Mouse (Mus musculus) heart, postnatal 0 days (tissue): ENCODE data around the gene Rp9. TPM values are rescaled to one million over a fixed set of nuclear protein-coding genes. Genes with fewer than 3 reads are reported as not detected.
A peak's percentile ranks its signal among the peaks of the same experiment; 100 is the strongest.

ENCODE experiments used
- ATAC-seq: fragments of 200-750 bp; cut with Nextera tagmentation; 2 replicates; pipeline ENCODE4 v1.8.0; 2017; ENCODE audit warnings: low read depth, moderate number of reproducible peaks, moderate library complexity; ENCODE audit not compliant: insufficient read depth
- DNase-seq: peaks from one replicate; pipeline ENCODE4 v3.0.0-alpha.2; 2016; ENCODE audit warnings: low spot score
- H3K27ac ChIP-seq: fragments of 300-500 bp; sonication (generic); 2 replicates; pipeline ENCODE4 v1.5.1; 2014; ENCODE audit warnings: low read depth, mild to moderate bottlenecking
- H3K27me3 ChIP-seq: fragments of 300-500 bp; sonication (generic); 2 replicates; pipeline ENCODE4 v1.6.1; 2014; ENCODE audit warnings: low read length, mixed read lengths; ENCODE audit not compliant: control insufficient read depth, insufficient read depth
- H3K36me3 ChIP-seq: fragments of 300-500 bp; sonication (generic); replicated peaks from 2 replicates; pipeline ENCODE4 v1.6.1; 2014; ENCODE audit warnings: low read length, mixed read lengths; ENCODE audit not compliant: control insufficient read depth, insufficient read depth
- H3K4me1 ChIP-seq: fragments of 300-500 bp; sonication (generic); 2 replicates; pipeline ENCODE4 v1.6.1; 2014; ENCODE audit warnings: antibody characterized with exemption; ENCODE audit not compliant: control insufficient read depth, insufficient read depth
- H3K4me2 ChIP-seq: fragments of 300-500 bp; sonication (generic); 2 replicates; pipeline ENCODE4 v1.6.1; 2014; ENCODE audit warnings: low read depth, mild to moderate bottlenecking, low read length, moderate library complexity
- H3K4me3 ChIP-seq: fragments of 300-500 bp; sonication (generic); 2 replicates; pipeline ENCODE4 v1.5.1; 2014; ENCODE audit warnings: low read depth, low read length
- H3K9ac ChIP-seq: fragments of 300-500 bp; sonication (generic); replicated peaks from 2 replicates; pipeline ENCODE4 v1.6.1; 2014; ENCODE audit warnings: low read depth, low read length, mixed read lengths
- H3K9me3 ChIP-seq: fragments of 300-500 bp; sonication (generic); replicated peaks from 2 replicates; pipeline ENCODE4 v1.6.1; 2016; ENCODE audit warnings: low read length; ENCODE audit not compliant: control insufficient read depth
- CTCF ChIP-seq: IDR thresholded peaks from 2 replicates; pipeline ENCODE4 v1.5.1; 2016; ENCODE audit warnings: antibody characterized with exemption, control low read depth, low read depth
- EP300 ChIP-seq: IDR thresholded peaks from 2 replicates; pipeline ENCODE4 v1.6.1; 2016; ENCODE audit warnings: antibody characterized with exemption, low read depth
- WGBS: fragments of 180-500 bp; shearing (Covaris S2); extraction: QIAGEN DNeasy Blood & Tissue Kit; methylation state at CpG from one replicate; pipeline ENCODE4 v1.1.7; 2014; 5-methylcytosine and 5-hydroxymethylcytosine counted together
- polyA plus RNA-seq: library from polyadenylated mRNA; unstranded; fragments of >200 nt; fragmentation: Nextera tagmentation; extraction: Ambion mirVana; gene quantifications from 2 replicates; pipeline ENCODE4 v1.2.1, GENCODE M21; 2015
- total RNA-seq: library from RNA; depleted of rRNA; stranded (reverse); fragments of >200 nt; gene quantifications from 2 replicates; pipeline ENCODE4 v1.2.3, GENCODE M21; 2014; ENCODE audit warnings: low replicate concordance

Rp9 gene
- total and polyA plus RNA-seq, 2 experiments from 2014 or later: 41.5 to 50.9 TPM

GRCm38 (mm10) chr9:22433221-22433620, 36.3 kb downstream of the Rp9 start:
- WGBS: 81% methylated on average over 2 of the region's 2 CpGs
- no peak for ATAC-seq
- Histone ChIP-seq H3K27me3 (no peaks in the 10 kb centered on the region), H3K9me3 (no peaks in the 10 kb centered on the region), H3K4me2 (no peak overlapping the region), H3K9ac (no peak overlapping the region), H3K4me3 (no peak overlapping the region), H3K4me1 (peaks cover 7% of the 10 kb centered on the region; the same call in 1 of the 2 replicates), H3K36me3 (no peaks in the 10 kb centered on the region), H3K27ac (no peak overlapping the region)
- TF ChIP-seq CTCF (no peak), EP300 (no peak)
- no peak for DNase-seq

GRCm38 (mm10) chr9:22430315-22430840, 39.2 kb downstream of the Rp9 start:
- Histone ChIP-seq H3K27ac (no peak overlapping the region), H3K4me3 (no peak overlapping the region), H3K4me2 (peak overlapping the region; percentile 28), H3K4me1 (peaks cover 7% of the 10 kb centered on the region; the same call in 1 of the 2 replicates), H3K36me3 (no peaks in the 10 kb centered on the region), H3K9ac (no peak overlapping the region), H3K9me3 (no peaks in the 10 kb centered on the region), H3K27me3 (no peaks in the 10 kb centered on the region)
- no peak for ATAC-seq
- DNase-seq: no peak
- TF ChIP-seq CTCF (no peak), EP300 (no peak)
- 31% methylated on average over 5 of the region's 5 CpGs for WGBS

- Histone ChIP-seq H3K4me1 (peaks cover 7% of the 10 kb centered on the region; the same call in 1 of the 2 replicates), H3K4me2 (peak overlapping the region; percentile 28), H3K27ac (0 out of 2 replicates have a peak overlapping the region, but pooled peaks have one; percentile 13), H3K9me3 (no peaks in the 10 kb centered on the region), H3K27me3 (no peaks in the 10 kb centered on the region), H3K4me3 (no peak overlapping the region), H3K9ac (no peak overlapping the region), H3K36me3 (no peaks in the 10 kb centered on the region)
- no peak for TF ChIP-seq EP300
- no peak for TF ChIP-seq CTCF
- DNase-seq (no peak), ATAC-seq (no peak)
- 45% methylated on average over 15 of the region's 15 CpGs for WGBS
Measured at GRCm38 (mm10) chr9:22429533-22430241, 39.9 kb downstream of the Rp9 start.

GRCm38 (mm10) chr9:22428666-22429410, 40.7 kb downstream of the Rp9 start:
- TF ChIP-seq EP300 (no peak), CTCF (no peak)
- Histone ChIP-seq H3K9ac (no peak overlapping the region), H3K27ac (no peak overlapping the region), H3K9me3 (no peaks in the 10 kb centered on the region), H3K27me3 (no peaks in the 10 kb centered on the region), H3K4me1 (peaks cover 7% of the 10 kb centered on the region; the same call in 1 of the 2 replicates), H3K4me3 (no peak overlapping the region), H3K4me2 (no peak overlapping the region), H3K36me3 (no peaks in the 10 kb centered on the region)
- DNase-seq: no peak
- no peak for ATAC-seq
- 75% methylated on average over 14 of the region's 14 CpGs for WGBS

- H3K4me3 ChIP-seq: no peak overlapping the region
- H3K36me3 ChIP-seq: no peaks in the 10 kb centered on the region
- ATAC-seq (no peak), DNase-seq (no peak)
- no peak overlapping the region for H3K4me2 ChIP-seq
- no peak overlapping the region for H3K27ac ChIP-seq
- no peaks in the 10 kb centered on the region for H3K27me3 ChIP-seq
- no peak for TF ChIP-seq EP300
- no peak for TF ChIP-seq CTCF
- no peaks in the 10 kb centered on the region for H3K9me3 ChIP-seq
- H3K9ac ChIP-seq: no peak overlapping the region
- peaks cover 7% of the 10 kb centered on the region; the same call in 1 of the 2 replicates for H3K4me1 ChIP-seq
- WGBS: 63% methylated on average over 4 of the region's 4 CpGs
Measured at GRCm38 (mm10) chr9:22428028-22428665, 41.4 kb downstream of the Rp9 start.
